Mouse (Mus musculus) spleen, adult 2 months (tissue): ENCODE measurements around the gene Dnajc25.

ENCODE experiments used
- CTCF ChIP-seq: fragments of 200-500 bp; IDR thresholded peaks from 2 replicates; pipeline ENCODE4 v1.5.1; 2011; ENCODE audit warnings: mild to moderate bottlenecking, inconsistent platforms; ENCODE audit not compliant: insufficient read depth, insufficient read length, insufficient replicate concordance; ENCODE audit errors: extremely low read depth
- POLR2A ChIP-seq: fragments of 200-500 bp; IDR thresholded peaks from 2 replicates; pipeline ENCODE4 v1.6.1; 2011; ENCODE audit warnings: low read depth, low read length, inconsistent platforms

DNA sequence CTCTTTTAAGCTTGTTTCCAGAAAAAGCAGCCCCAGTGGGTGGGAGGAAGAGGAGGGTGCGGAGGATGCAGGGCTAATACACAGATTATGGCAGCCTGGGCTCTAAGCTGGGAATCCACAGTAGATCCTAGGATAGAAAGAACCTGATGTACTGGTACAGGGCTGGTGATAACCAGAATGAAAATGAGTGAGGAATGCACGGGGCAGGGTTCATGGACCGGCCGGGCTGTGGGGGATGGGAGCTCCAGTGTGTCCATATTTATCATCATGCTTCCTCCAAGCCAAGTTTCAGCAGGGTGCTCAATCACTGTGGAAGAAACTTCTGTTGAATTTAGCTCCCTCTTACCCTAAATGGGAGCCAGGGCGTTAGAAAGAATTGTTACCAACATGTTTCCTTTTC lies 2.2 kb downstream of the Dnajc25 start:
- TF ChIP-seq CTCF, result no peak
- TF ChIP-seq POLR2A, result no peak
